Mouse (Mus musculus): ENCODE measurements around the gene Cspg5.

Gene Cspg5

GRCm38 (mm10) chr9:110243221-110243833 is at the start of gene Cspg5:
Cspg5 (plus strand) TSS chr9:110243783.
- no peak for DNase-seq (ENCODE audit: low spot score in 2 of 2)

GRCm38 (mm10) chr9:110199870-110200269 is 43.7 kb upstream of the Cspg5 start:
- no peak for DNase-seq (ENCODE audit: low spot score in 2 of 2)

- DNase-seq (ENCODE audit: low spot score in 2 of 2), result peak in 1 of 2 experiments; percentile 30
Observed at GRCm38 (mm10) chr9:110205526-110206404, 37.8 kb upstream of the Cspg5 start.

GRCm38 (mm10) chr9:110206437-110206836 is 37.1 kb upstream of the Cspg5 start:
- no peak for DNase-seq (ENCODE audit: low spot score in 2 of 2)

- DNase-seq (ENCODE audit: low spot score in 2 of 2), result no peak
Observed at GRCm38 (mm10) chr9:110208265-110208664, 35.3 kb upstream of the Cspg5 start.

GRCm38 (mm10) chr9:110208967-110209366 is 34.6 kb upstream of the Cspg5 start:
- no peak for DNase-seq (ENCODE audit: low spot score in 2 of 2)

GRCm38 (mm10) chr9:110224273-110224672 is 19.3 kb upstream of the Cspg5 start:
- DNase-seq (ENCODE audit: low spot score in 2 of 2), result no peak

- no peak for DNase-seq (ENCODE audit: low spot score in 2 of 2)
Observed at GRCm38 (mm10) chr9:110226191-110226590, 17.4 kb upstream of the Cspg5 start.

GRCm38 (mm10) chr9:110228671-110229070 is 14.9 kb upstream of the Cspg5 start:
- DNase-seq (ENCODE audit: low spot score in 2 of 2), result no peak

GRCm38 (mm10) chr9:110229112-110229511 is 14.5 kb upstream of the Cspg5 start:
- no peak for DNase-seq (ENCODE audit: low spot score in 2 of 2)

GRCm38 (mm10) chr9:110229566-110230248 is 13.9 kb upstream of the Cspg5 start:
- DNase-seq (ENCODE audit: low spot score in 2 of 2), result no peak

- no peak for DNase-seq (ENCODE audit: low spot score in 2 of 2)
Observed at GRCm38 (mm10) chr9:110230395-110231071, 13.1 kb upstream of the Cspg5 start.

- DNase-seq (ENCODE audit: low spot score in 2 of 2), result no peak
Observed at GRCm38 (mm10) chr9:110234962-110235361, 8.6 kb upstream of the Cspg5 start.

GRCm38 (mm10) chr9:110244567-110244888 is 945 bp downstream of the Cspg5 start:
- no peak for DNase-seq (ENCODE audit: low spot score in 2 of 2)

GRCm38 (mm10) chr9:110244889-110245589 is 1.5 kb downstream of the Cspg5 start:
- DNase-seq (ENCODE audit: low spot score in 2 of 2), result peak in 1 of 2 experiments; percentile 61

GRCm38 (mm10) chr9:110245590-110246320 is 2.2 kb downstream of the Cspg5 start:
- peak in 1 of 2 experiments; percentile 74 for DNase-seq (ENCODE audit: low spot score in 2 of 2)

- DNase-seq (ENCODE audit: low spot score in 2 of 2), result peak in 1 of 2 experiments; percentile 48
Observed at GRCm38 (mm10) chr9:110246321-110246640, 2.7 kb downstream of the Cspg5 start.

- no peak for DNase-seq (ENCODE audit: low spot score in 2 of 2)
Observed at GRCm38 (mm10) chr9:110247049-110247448, 3.5 kb downstream of the Cspg5 start.

GRCm38 (mm10) chr9:110248861-110249260 is 5.3 kb downstream of the Cspg5 start:
- no peak for DNase-seq (ENCODE audit: low spot score in 2 of 2)

GRCm38 (mm10) chr9:110249823-110250543 is 6.4 kb downstream of the Cspg5 start:
- peak in 1 of 2 experiments; percentile 38 for DNase-seq (ENCODE audit: low spot score in 2 of 2)

Data from cerebellum, postnatal 4 days (tissue).